Mouse (Mus musculus): Measurements from ENCODE around the gene Gna14. TPM values are rescaled to one million over a fixed set of nuclear protein-coding genes. Genes with fewer than 3 reads are reported as not detected.

The Gna14 gene
- polyA plus RNA-seq, 1 experiment from 2014 or later: 0.78 TPM

DNA sequence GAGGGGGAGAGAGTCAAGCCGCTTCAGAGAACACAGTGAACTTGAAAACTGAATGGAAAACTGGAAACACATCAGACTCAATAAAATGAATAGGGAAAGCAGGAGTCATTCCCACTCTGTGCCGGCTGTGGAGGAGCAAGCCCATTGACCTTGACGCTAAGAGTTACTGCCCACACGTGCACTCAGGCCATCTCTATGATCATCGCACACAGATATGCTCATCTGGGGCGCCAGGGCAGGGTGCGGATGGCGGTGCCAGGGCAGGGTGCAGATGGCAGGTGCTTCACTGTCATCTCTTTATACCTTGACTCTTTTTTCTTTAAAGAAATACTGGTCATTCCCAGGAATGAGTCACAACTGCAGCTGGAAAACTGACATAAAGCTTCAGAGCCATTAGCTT, 4.2 kb upstream of the Gna14 start:
- H3K27ac ChIP-seq: no peak overlapping the region
- peaks cover 19% of the 10 kb centered on the region for H3K27me3 ChIP-seq (ENCODE audit: control insufficient read depth, insufficient read depth, low read length)
- ATAC-seq (ENCODE audit: low FRiP score) (no peak), DNase-seq (ENCODE audit: low spot score) (no peak)
- H3K36me3 ChIP-seq (replicated peaks; ENCODE audit: control insufficient read depth, insufficient read depth): no peaks in the 10 kb centered on the region
- no peak overlapping the region for H3K4me3 ChIP-seq (replicated peaks; ENCODE audit: low read length)
- no peak overlapping the region for H3K4me2 ChIP-seq (replicated peaks)
- H3K9ac ChIP-seq: no peak overlapping the region
- H3K4me1 ChIP-seq (replicated peaks; ENCODE audit: control insufficient read depth, insufficient read depth, low read length): peaks cover 14% of the 10 kb centered on the region
- WGBS: 78% methylated on average over 8 of the region's 8 CpGs
- peaks cover 15% of the 10 kb centered on the region for H3K9me3 ChIP-seq (ENCODE audit: control insufficient read depth, low read length)

DNA sequence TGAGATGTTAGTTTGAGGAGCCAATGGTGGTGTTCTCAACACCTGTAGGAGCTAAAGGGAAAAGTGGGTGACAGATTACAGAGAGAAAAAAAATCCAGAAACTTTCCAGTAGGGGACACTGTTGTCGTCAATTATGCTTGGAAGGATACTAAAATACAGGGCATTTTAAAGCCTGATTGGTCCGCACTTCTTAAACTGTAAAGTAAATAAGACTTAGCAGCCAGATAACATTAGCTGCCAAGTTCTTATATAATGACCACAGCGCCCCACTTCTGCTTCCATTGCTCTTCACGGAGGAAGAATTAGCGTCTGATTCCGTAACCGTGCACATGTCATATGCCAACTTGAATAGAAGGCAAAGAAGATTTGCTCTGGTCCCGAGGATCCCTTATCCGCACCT, 683 bp upstream of the Gna14 start:
- peaks cover 40% of the 10 kb centered on the region for H3K27me3 ChIP-seq (ENCODE audit: control insufficient read depth, insufficient read depth, low read length)
- no peak overlapping the region for H3K4me3 ChIP-seq (replicated peaks; ENCODE audit: low read length)
- no peak for ATAC-seq (ENCODE audit: low FRiP score)
- no peak overlapping the region for H3K27ac ChIP-seq
- peak overlapping the region; percentile 75 for H3K4me2 ChIP-seq (replicated peaks)
- WGBS: 32% methylated on average over 9 of the region's 9 CpGs
- H3K9ac ChIP-seq: no peak overlapping the region
- no peaks in the 10 kb centered on the region for H3K9me3 ChIP-seq (ENCODE audit: control insufficient read depth, low read length)
- peaks cover 16% of the 10 kb centered on the region for H3K4me1 ChIP-seq (replicated peaks; ENCODE audit: control insufficient read depth, insufficient read depth, low read length)
- H3K36me3 ChIP-seq (replicated peaks; ENCODE audit: control insufficient read depth, insufficient read depth): no peaks in the 10 kb centered on the region
- DNase-seq (ENCODE audit: low spot score): peak; percentile 49

DNA sequence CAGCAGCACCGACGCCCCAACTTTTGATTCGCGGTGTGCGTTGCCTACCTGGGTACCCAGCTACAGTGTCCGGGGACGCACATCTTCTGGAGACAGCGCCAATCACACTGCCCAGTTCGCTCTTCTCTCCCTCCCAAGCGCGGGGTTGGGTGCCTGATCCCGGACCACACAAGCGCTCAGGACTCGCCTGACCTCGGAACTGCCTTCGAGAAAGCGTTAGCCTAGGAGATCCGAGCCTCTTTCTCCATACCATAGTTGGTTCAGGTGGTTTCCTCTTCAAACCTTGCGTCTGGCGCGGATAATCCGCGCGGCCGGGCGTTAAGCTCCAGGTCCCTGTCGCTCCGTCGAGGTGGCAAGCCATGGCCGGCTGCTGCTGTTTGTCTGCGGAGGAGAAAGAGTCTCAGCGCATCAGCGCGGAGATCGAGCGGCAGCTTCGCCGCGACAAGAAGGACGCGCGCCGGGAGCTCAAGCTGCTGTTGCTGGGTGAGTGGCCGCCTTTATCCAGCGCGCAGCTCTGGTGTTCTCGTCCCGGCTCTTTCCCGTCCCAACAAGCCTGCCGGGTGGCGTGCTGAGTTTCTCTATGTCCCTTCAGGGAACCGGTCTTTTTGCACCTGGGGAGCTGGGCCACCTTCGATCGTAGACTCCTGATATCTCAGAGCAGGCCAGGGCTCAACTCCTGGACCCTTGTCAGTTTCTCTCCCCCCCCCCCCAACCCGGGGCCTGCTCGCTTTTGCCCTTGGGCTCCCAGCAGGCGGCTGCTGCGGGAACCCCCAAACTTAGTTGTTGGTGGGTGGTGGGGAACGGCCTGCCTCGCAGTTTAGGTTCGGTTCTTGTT, 990 bp downstream of the Gna14 start:
- DNase-seq (ENCODE audit: low spot score) (peak; percentile 29), ATAC-seq (ENCODE audit: low FRiP score) (0 out of 2 replicates have a peak, but pooled peaks have one; percentile 19)
- Histone ChIP-seq H3K27me3 (ENCODE audit: control insufficient read depth, insufficient read depth, low read length) (peaks cover 40% of the 10 kb centered on the region), H3K4me2 (replicated peaks) (peak overlapping the region; percentile 75), H3K9me3 (ENCODE audit: control insufficient read depth, low read length) (no peaks in the 10 kb centered on the region), H3K9ac (peak overlapping the region; percentile 21; the same call in 1 of the 2 replicates), H3K36me3 (replicated peaks; ENCODE audit: control insufficient read depth, insufficient read depth) (no peaks in the 10 kb centered on the region), H3K4me1 (replicated peaks; ENCODE audit: control insufficient read depth, insufficient read depth, low read length) (peaks cover 16% of the 10 kb centered on the region), H3K27ac (no peak overlapping the region), H3K4me3 (replicated peaks; ENCODE audit: low read length) (peak overlapping the region; percentile 37)
- 2% methylated on average over 61 of the region's 61 CpGs for WGBS

DNA sequence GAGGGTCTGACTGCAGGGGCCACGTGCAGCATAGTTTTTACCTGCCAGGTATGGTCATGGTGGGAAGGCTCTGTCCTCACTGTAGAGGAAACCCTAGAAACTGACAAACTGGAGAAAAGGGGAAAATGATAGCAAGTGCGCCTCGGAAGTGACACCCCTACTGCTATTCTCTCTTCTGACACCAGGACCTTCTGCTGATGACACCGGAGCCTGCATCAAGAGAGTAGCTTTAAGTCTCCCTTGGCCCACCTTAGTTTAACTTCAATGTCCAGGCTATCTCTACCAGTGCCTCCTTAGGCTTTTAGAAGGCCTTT, 1.6 kb downstream of the Gna14 start:
- DNase-seq (ENCODE audit: low spot score): no peak
- H3K4me1 ChIP-seq (replicated peaks; ENCODE audit: control insufficient read depth, insufficient read depth, low read length): peaks cover 16% of the 10 kb centered on the region
- H3K4me2 ChIP-seq (replicated peaks): peak overlapping the region; percentile 75; the same call in 1 of the 2 replicates
- H3K9me3 ChIP-seq (ENCODE audit: control insufficient read depth, low read length): no peaks in the 10 kb centered on the region
- H3K36me3 ChIP-seq (replicated peaks; ENCODE audit: control insufficient read depth, insufficient read depth): no peaks in the 10 kb centered on the region
- no peak for ATAC-seq (ENCODE audit: low FRiP score)
- no peak overlapping the region for H3K27ac ChIP-seq
- WGBS: 23% methylated on average over 4 of the region's 4 CpGs
- peaks cover 40% of the 10 kb centered on the region for H3K27me3 ChIP-seq (ENCODE audit: control insufficient read depth, insufficient read depth, low read length)
- H3K4me3 ChIP-seq (replicated peaks; ENCODE audit: low read length): peak overlapping the region; percentile 37; the same call in 1 of the 2 replicates
- no peak overlapping the region for H3K9ac ChIP-seq

DNA sequence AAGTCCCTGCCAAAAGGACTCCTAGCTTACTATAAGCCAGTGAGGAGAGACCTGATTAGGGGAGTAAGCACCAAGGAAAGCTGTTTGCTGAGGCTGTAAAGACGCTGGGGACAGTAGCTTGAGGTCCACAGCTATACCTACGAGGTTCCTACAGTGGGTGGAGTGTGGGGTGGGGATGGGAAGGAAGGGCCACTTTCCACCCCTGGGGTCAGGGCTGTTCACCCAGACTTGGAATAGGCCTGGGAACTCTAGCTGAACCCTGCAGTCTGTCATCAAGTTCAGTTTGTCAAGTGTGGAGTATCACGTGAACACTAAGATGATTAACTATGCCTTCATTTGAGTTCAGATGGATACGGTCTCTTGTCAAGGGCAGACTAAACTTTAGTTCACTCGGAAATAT, 2.3 kb downstream of the Gna14 start:
- H3K9ac ChIP-seq: no peak overlapping the region
- H3K4me2 ChIP-seq (replicated peaks): no peak overlapping the region
- peaks cover 16% of the 10 kb centered on the region for H3K4me1 ChIP-seq (replicated peaks; ENCODE audit: control insufficient read depth, insufficient read depth, low read length)
- no peaks in the 10 kb centered on the region for H3K36me3 ChIP-seq (replicated peaks; ENCODE audit: control insufficient read depth, insufficient read depth)
- no peaks in the 10 kb centered on the region for H3K9me3 ChIP-seq (ENCODE audit: control insufficient read depth, low read length)
- H3K27me3 ChIP-seq (ENCODE audit: control insufficient read depth, insufficient read depth, low read length): peaks cover 40% of the 10 kb centered on the region
- no peak for DNase-seq (ENCODE audit: low spot score)
- 67% methylated on average over 5 of the region's 5 CpGs for WGBS
- no peak overlapping the region for H3K4me3 ChIP-seq (replicated peaks; ENCODE audit: low read length)
- no peak for ATAC-seq (ENCODE audit: low FRiP score)
- H3K27ac ChIP-seq: no peak overlapping the region

DNA sequence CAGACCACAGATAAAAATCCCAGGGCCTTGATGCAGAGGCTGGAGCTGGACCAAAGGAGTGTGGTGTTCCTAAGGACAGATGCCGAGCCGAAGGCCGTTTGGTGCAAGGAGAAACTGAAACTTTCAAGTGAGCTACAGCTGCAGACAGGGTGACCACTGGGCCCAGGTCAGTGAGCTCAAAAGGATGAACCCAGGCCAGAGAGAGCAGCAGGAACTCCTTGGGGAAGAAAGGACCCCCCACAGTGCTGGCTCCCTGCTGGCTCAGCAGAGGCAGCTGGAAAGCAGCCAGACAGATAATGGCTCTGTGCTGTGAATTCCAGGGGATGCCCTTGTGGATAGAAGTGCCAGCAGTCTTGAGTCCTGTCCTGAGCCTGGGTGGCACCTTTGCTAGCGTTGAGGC, 3.7 kb downstream of the Gna14 start:
- WGBS: 55% methylated on average over 4 of the region's 4 CpGs
- Histone ChIP-seq H3K27me3 (ENCODE audit: control insufficient read depth, insufficient read depth, low read length) (peaks cover 38% of the 10 kb centered on the region), H3K4me2 (replicated peaks) (no peak overlapping the region), H3K9me3 (ENCODE audit: control insufficient read depth, low read length) (no peaks in the 10 kb centered on the region), H3K36me3 (replicated peaks; ENCODE audit: control insufficient read depth, insufficient read depth) (no peaks in the 10 kb centered on the region), H3K27ac (no peak overlapping the region), H3K4me3 (replicated peaks; ENCODE audit: low read length) (no peak overlapping the region), H3K9ac (no peak overlapping the region), H3K4me1 (replicated peaks; ENCODE audit: control insufficient read depth, insufficient read depth, low read length) (peaks cover 16% of the 10 kb centered on the region)
- ATAC-seq (ENCODE audit: low FRiP score) (no peak), DNase-seq (ENCODE audit: low spot score) (no peak)

DNA sequence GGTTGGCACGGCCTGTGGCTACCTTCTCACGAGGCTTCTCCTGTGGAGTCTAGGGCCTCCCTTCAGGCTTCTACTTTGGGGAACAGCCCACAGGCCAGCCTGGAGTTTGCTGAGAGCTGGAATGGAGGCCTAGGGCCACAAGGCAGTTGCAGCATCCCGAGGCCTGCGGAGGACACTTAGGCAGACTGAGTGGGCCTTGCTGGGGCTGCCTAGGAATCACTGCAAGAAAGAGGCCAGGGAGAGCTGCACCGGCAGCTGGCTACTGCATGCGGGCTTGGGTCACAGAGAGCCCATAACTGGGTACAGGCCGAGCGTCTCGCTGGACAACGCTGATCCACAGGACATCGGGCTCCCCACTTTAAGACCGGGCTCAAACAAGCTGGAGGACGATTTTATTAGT, 4.3 kb downstream of the Gna14 start:
- Histone ChIP-seq H3K27ac (no peak overlapping the region), H3K9me3 (ENCODE audit: control insufficient read depth, low read length) (no peaks in the 10 kb centered on the region), H3K4me3 (replicated peaks; ENCODE audit: low read length) (no peak overlapping the region), H3K9ac (no peak overlapping the region), H3K4me1 (replicated peaks; ENCODE audit: control insufficient read depth, insufficient read depth, low read length) (peaks cover 16% of the 10 kb centered on the region), H3K36me3 (replicated peaks; ENCODE audit: control insufficient read depth, insufficient read depth) (no peaks in the 10 kb centered on the region), H3K4me2 (replicated peaks) (no peak overlapping the region), H3K27me3 (ENCODE audit: control insufficient read depth, insufficient read depth, low read length) (peaks cover 35% of the 10 kb centered on the region)
- WGBS: 58% methylated on average over 13 of the region's 13 CpGs
- ATAC-seq (ENCODE audit: low FRiP score): no peak
- no peak for DNase-seq (ENCODE audit: low spot score)

DNA sequence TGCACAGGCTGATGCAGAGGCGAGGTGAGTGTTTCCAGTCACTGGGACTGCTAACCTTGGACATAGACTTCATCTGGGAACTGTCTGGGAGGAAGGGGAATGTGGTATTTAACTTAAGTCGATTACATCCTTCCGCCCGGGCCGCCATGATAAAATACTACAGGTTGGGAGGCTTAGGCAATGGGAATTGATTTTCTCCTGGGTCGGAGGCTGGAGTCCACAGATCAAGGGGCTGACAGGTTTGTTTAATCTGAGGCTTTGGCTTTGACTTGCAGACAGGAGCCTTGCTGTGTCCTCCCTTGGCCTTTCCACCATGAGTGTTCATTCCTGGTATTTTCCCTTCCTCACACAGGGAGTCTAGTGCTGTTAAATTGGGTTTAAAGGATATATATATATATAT, 5.8 kb downstream of the Gna14 start:
- no peak for DNase-seq (ENCODE audit: low spot score)
- Histone ChIP-seq H3K27me3 (ENCODE audit: control insufficient read depth, insufficient read depth, low read length) (peaks cover 21% of the 10 kb centered on the region), H3K36me3 (replicated peaks; ENCODE audit: control insufficient read depth, insufficient read depth) (no peaks in the 10 kb centered on the region), H3K4me3 (replicated peaks; ENCODE audit: low read length) (no peak overlapping the region), H3K27ac (no peak overlapping the region), H3K9me3 (ENCODE audit: control insufficient read depth, low read length) (no peaks in the 10 kb centered on the region), H3K4me1 (replicated peaks; ENCODE audit: control insufficient read depth, insufficient read depth, low read length) (peaks cover 2% of the 10 kb centered on the region; the same call in 1 of the 2 replicates), H3K9ac (no peak overlapping the region), H3K4me2 (replicated peaks) (no peak overlapping the region)
- ATAC-seq (ENCODE audit: low FRiP score): no peak
- 94% methylated on average over 6 of the region's 6 CpGs for WGBS

DNA sequence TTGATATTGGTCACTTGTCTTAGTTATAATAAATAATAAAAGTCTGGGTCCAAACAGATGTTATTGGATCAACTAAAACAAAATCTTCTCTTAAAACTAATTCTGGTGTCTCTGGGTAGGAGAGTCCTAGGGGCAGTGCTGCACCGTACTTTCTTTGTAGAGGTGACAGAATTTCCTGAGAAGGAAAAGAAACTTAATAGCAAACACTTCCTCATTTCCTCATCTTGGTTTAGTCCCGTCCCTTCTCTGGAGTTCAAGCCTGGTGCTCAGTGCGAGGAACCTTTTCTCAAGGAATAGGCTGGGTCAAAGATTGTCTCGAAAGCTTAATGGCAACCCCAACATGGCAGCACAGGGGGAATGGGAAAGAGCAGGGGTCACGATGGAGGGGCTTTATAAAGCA, 7.8 kb downstream of the Gna14 start:
- ATAC-seq (ENCODE audit: low FRiP score): no peak
- H3K4me3 ChIP-seq (replicated peaks; ENCODE audit: low read length): no peak overlapping the region
- H3K4me1 ChIP-seq (replicated peaks; ENCODE audit: control insufficient read depth, insufficient read depth, low read length): no peaks in the 10 kb centered on the region
- H3K4me2 ChIP-seq (replicated peaks): no peak overlapping the region
- H3K27me3 ChIP-seq (ENCODE audit: control insufficient read depth, insufficient read depth, low read length): 0 out of 2 replicates have a peak, but pooled peaks cover 5% of the 10 kb centered on the region
- H3K9me3 ChIP-seq (ENCODE audit: control insufficient read depth, low read length): no peaks in the 10 kb centered on the region
- WGBS: 89% methylated on average over 5 of the region's 5 CpGs
- H3K9ac ChIP-seq: no peak overlapping the region
- no peak for DNase-seq (ENCODE audit: low spot score)
- H3K27ac ChIP-seq: no peak overlapping the region
- H3K36me3 ChIP-seq (replicated peaks; ENCODE audit: control insufficient read depth, insufficient read depth): no peaks in the 10 kb centered on the region

All from hindbrain, embryonic 14.5 days (tissue).